Mouse (Mus musculus): ENCODE measurements around the gene Med17.

DNA sequence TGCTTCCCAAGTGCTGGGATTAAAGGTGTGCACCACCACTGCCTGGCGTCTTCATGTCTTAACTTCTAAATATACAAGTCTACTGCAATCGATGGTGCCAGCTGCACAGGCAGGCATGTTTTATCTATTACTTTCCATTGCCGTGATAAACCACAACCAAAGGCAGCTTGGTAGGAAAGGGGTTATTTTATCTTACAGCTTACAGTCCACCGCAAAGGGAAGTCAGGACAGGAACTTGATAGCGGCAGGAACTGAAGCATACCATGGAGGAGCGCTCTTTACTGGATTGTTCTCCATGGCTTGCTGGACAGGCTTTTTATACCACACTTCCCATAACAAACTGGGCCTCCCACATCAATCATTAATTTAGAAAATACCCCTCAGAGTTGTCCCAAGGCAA is 9.5 kb upstream of the Med17 start:
- TF ChIP-seq CTCF (IDR thresholded peaks at IDR 0.05; ENCODE audit: control insufficient read depth, insufficient read depth, insufficient replicate concordance, low read depth, low read length) = no peak
- TF ChIP-seq POLR2A (IDR thresholded peaks at IDR 0.05; ENCODE audit: control insufficient read depth, low read depth, low read length) = no peak

Data from testis, adult 2 months (tissue).